Mouse (Mus musculus) olfactory bulb, adult 2 months (tissue): Measurements from ENCODE around the gene Phlda1.

Source experiments
- CTCF ChIP-seq: fragments of 200-500 bp; IDR thresholded peaks from 2 replicates; pipeline ENCODE4 v1.5.1; 2012; ENCODE audit warnings: low read depth, mild to moderate bottlenecking, low read length, moderate library complexity; ENCODE audit not compliant: insufficient read depth
- POLR2A ChIP-seq: fragments of 200-500 bp; IDR thresholded peaks from 2 replicates; pipeline ENCODE4 v1.6.1; 2012; ENCODE audit warnings: mild to moderate bottlenecking, low read depth, low read length, moderate library complexity; ENCODE audit not compliant: insufficient read depth

- TF ChIP-seq CTCF, result no peak
- TF ChIP-seq POLR2A, result no peak
These were observed 16.1 kb downstream of the Phlda1 start for GRCm38 (mm10) chr10:111522230-111522629.
